Mouse (Mus musculus): ENCODE measurements at regions not wholly inside any gene's neighbourhood (a gene's known extent, or its start where the extent isn't known, plus 50 kb on each side); places are given as distances from the start of the nearest gene placed in this dataset.

DNA sequence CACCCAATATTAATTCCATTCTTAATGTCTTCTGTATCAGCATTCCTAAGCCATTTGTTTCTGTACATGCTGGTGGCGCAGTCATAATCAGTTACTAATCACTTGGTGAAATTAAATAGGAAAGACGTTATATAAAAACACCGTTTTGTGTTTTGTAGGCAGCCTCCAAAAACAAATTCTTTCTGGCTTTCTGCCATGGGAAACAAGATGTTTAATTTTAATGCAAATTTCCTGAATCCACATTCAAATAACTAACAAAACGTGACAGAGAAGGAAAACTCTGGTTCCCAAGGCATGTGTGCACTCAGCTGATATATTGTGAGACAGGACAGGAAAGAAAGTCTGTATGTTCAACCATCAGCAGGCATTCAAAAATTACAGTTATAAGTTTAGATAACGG lies 97.6 kb downstream of the Lyplal1 start:
- no peak for TF ChIP-seq CTCF (conservative IDR thresholded peaks at IDR 0.05; ENCODE audit: low read length)
- no peak for TF ChIP-seq NANOG (IDR thresholded peaks at IDR 0.05; ENCODE audit: borderline replicate concordance, low read length)
- no peak for TF ChIP-seq POU5F1 (IDR thresholded peaks at IDR 0.05; ENCODE audit: borderline replicate concordance, low read length)
- no peak overlapping the region for H3K4me3 ChIP-seq (replicated peaks; ENCODE audit: low read length)
- no peaks in the 10 kb centered on the region for H3K36me3 ChIP-seq (ENCODE audit: insufficient read depth, low read length)
- no peaks in the 10 kb centered on the region for H3K27me3 ChIP-seq (ENCODE audit: insufficient read depth, low read length)
- H3K9me3 ChIP-seq (ENCODE audit: low read length): peaks cover 17% of the 10 kb centered on the region
- no peaks in the 10 kb centered on the region for H3K4me1 ChIP-seq (replicated peaks; ENCODE audit: low read depth, low read length)

DNA sequence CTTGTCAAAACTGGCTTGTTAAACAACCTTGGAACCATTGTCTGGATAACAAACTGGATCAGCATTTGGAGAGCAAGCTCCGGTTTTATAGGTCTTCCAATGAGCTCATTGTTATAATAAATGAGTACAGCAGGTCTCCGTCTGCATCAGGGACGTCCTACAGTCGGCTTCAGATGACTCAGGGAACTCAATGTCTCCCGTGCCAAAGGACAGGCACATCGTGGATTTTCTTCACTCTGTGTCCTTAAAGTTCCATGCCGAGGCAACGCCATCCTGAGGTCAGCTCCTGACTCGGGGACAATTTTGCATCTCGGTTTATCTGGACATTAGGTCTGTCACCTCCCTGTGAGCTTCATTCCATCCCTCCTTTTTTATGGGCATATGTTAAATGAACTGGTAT lies 85.2 kb downstream of the Lyplal1 start:
- H3K9me3 ChIP-seq (ENCODE audit: low read length): 0 out of 2 replicates have a peak, but pooled peaks cover 3% of the 10 kb centered on the region
- TF ChIP-seq CTCF (conservative IDR thresholded peaks at IDR 0.05; ENCODE audit: low read length): no peak
- no peak for TF ChIP-seq POU5F1 (IDR thresholded peaks at IDR 0.05; ENCODE audit: borderline replicate concordance, low read length)
- TF ChIP-seq NANOG (IDR thresholded peaks at IDR 0.05; ENCODE audit: borderline replicate concordance, low read length): no peak
- no peaks in the 10 kb centered on the region for H3K36me3 ChIP-seq (ENCODE audit: insufficient read depth, low read length)
- no peak overlapping the region for H3K4me3 ChIP-seq (replicated peaks; ENCODE audit: low read length)
- no peaks in the 10 kb centered on the region for H3K4me1 ChIP-seq (replicated peaks; ENCODE audit: low read depth, low read length)
- H3K27me3 ChIP-seq (ENCODE audit: insufficient read depth, low read length): no peaks in the 10 kb centered on the region

DNA sequence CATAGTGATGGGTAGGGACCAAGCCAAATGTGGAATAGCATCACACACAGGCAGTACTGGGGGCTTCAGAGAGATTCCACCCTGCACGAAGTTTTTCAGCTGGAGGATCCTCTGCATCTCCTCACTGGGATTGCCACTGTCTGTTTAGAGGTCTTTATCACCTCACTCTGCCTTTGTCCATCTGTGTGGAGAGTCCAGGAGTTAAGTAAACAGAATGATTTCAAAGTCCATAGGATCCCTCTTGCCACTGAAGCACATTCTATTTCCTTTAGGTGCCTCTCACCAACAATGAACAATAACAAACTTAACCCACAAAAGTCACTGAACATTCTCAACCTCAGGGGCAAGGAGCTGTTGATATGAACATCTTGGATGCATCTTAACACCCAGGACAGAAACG lies 82.7 kb downstream of the Lyplal1 start:
- Histone ChIP-seq H3K4me1 (replicated peaks; ENCODE audit: low read depth, low read length) (no peaks in the 10 kb centered on the region), H3K36me3 (ENCODE audit: insufficient read depth, low read length) (no peaks in the 10 kb centered on the region), H3K4me3 (replicated peaks; ENCODE audit: low read length) (no peak overlapping the region), H3K27me3 (ENCODE audit: insufficient read depth, low read length) (no peaks in the 10 kb centered on the region), H3K9me3 (ENCODE audit: low read length) (no peaks in the 10 kb centered on the region)
- TF ChIP-seq CTCF (conservative IDR thresholded peaks at IDR 0.05; ENCODE audit: low read length) (no peak), POU5F1 (IDR thresholded peaks at IDR 0.05; ENCODE audit: borderline replicate concordance, low read length) (no peak), NANOG (IDR thresholded peaks at IDR 0.05; ENCODE audit: borderline replicate concordance, low read length) (no peak)
